Mouse (Mus musculus): Measurements from ENCODE around the gene Wfdc1. TPM values are rescaled to one million over a fixed set of nuclear protein-coding genes. Genes with fewer than 3 reads are reported as not detected.

The Wfdc1 gene
- polyA plus RNA-seq, 1 experiment from 2014 or later: 0.36 TPM

DNA sequence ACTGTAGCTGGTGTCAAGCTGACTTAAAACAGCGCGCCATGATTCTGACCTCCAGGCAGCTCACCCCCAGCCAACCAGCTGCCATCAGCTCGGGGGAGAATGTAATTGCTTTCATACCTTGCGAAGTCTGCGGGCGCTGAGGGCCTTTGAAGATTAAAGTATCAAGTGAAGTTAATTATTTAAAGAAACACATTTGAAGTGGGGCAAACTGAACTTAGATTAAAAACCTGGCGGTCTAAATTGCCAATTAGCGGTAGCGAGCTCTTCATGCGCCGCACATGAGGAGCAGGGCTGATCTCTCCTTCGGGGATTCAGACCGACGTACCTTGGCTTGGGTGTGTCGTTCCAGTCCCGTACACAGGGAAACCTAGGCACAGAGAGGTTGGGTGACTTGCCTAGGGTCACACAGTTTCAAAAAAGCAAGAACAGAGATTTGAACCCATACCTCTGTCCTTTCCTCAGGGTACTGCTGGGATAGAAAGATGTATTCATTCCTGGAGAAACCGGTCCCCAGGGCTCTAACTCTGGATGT, 21.7 kb upstream of the Wfdc1 start:
- no peak for DNase-seq (ENCODE audit: low spot score)
- Histone ChIP-seq H3K9ac (ENCODE audit: low read depth, low read length) (no peak overlapping the region), H3K4me1 (replicated peaks; ENCODE audit: control insufficient read depth, insufficient read depth, low read length) (no peaks in the 10 kb centered on the region), H3K36me3 (ENCODE audit: control insufficient read depth, insufficient read depth, low read length) (no peaks in the 10 kb centered on the region; the same call in 1 of the 2 replicates), H3K9me3 (ENCODE audit: control insufficient read depth, low read length) (no peaks in the 10 kb centered on the region), H3K4me3 (ENCODE audit: low read depth, low read length) (no peak overlapping the region), H3K4me2 (no peak overlapping the region), H3K27me3 (replicated peaks; ENCODE audit: control insufficient read depth, insufficient read depth, low read length) (no peaks in the 10 kb centered on the region), H3K27ac (ENCODE audit: low read depth, low read length) (no peak overlapping the region)
- 83% methylated on average over 17 of the region's 17 CpGs for WGBS
- ATAC-seq (replicated peaks; ENCODE audit: low FRiP score): no peak

- DNase-seq (ENCODE audit: low spot score) (no peak), ATAC-seq (replicated peaks; ENCODE audit: low FRiP score) (no peak)
- 73% methylated on average over 18 of the region's 18 CpGs for WGBS
- H3K4me1 ChIP-seq (replicated peaks; ENCODE audit: control insufficient read depth, insufficient read depth, low read length): no peaks in the 10 kb centered on the region
- H3K4me3 ChIP-seq (ENCODE audit: low read depth, low read length): no peak overlapping the region
- H3K9me3 ChIP-seq (ENCODE audit: control insufficient read depth, low read length): no peaks in the 10 kb centered on the region
- H3K4me2 ChIP-seq: no peak overlapping the region
- no peaks in the 10 kb centered on the region; the same call in 1 of the 2 replicates for H3K36me3 ChIP-seq (ENCODE audit: control insufficient read depth, insufficient read depth, low read length)
- no peak overlapping the region for H3K27ac ChIP-seq (ENCODE audit: low read depth, low read length)
- no peaks in the 10 kb centered on the region for H3K27me3 ChIP-seq (replicated peaks; ENCODE audit: control insufficient read depth, insufficient read depth, low read length)
- H3K9ac ChIP-seq (ENCODE audit: low read depth, low read length): no peak overlapping the region
Observed at GRCm38 (mm10) chr8:119644981-119645597, 21.1 kb upstream of the Wfdc1 start.

GRCm38 (mm10) chr8:119646197-119646596, 20.0 kb upstream of the Wfdc1 start:
- Histone ChIP-seq H3K27ac (ENCODE audit: low read depth, low read length) (no peak overlapping the region), H3K36me3 (ENCODE audit: control insufficient read depth, insufficient read depth, low read length) (no peaks in the 10 kb centered on the region; the same call in 1 of the 2 replicates), H3K9ac (ENCODE audit: low read depth, low read length) (no peak overlapping the region), H3K9me3 (ENCODE audit: control insufficient read depth, low read length) (no peaks in the 10 kb centered on the region), H3K4me1 (replicated peaks; ENCODE audit: control insufficient read depth, insufficient read depth, low read length) (no peaks in the 10 kb centered on the region), H3K4me2 (no peak overlapping the region), H3K27me3 (replicated peaks; ENCODE audit: control insufficient read depth, insufficient read depth, low read length) (no peaks in the 10 kb centered on the region), H3K4me3 (ENCODE audit: low read depth, low read length) (no peak overlapping the region)
- no peak for ATAC-seq (replicated peaks; ENCODE audit: low FRiP score)
- DNase-seq (ENCODE audit: low spot score): no peak
- WGBS: 64% methylated on average over 3 of the region's 3 CpGs

DNA sequence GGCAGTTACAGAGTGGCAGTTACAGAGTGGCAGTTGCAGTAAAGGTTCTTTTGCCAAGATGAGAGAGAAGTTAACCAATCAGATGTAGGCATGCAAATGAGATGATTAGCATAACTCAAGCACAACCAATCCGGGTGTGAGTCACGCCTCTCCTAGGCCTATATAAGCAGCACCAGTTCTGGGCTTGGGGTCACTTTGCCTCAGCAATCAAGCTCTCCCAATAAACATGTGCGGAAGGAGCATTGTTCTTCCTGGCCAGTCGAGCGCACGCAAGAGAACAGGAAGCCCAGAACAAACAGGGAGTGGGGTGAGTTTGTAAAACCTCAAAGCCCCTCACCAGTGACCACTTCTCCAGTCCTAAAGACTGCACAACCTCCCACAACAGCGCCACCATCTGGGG, 19.3 kb upstream of the Wfdc1 start:
- Histone ChIP-seq H3K9ac (ENCODE audit: low read depth, low read length) (no peak overlapping the region), H3K4me2 (no peak overlapping the region), H3K36me3 (ENCODE audit: control insufficient read depth, insufficient read depth, low read length) (no peaks in the 10 kb centered on the region; the same call in 1 of the 2 replicates), H3K4me1 (replicated peaks; ENCODE audit: control insufficient read depth, insufficient read depth, low read length) (no peaks in the 10 kb centered on the region), H3K27ac (ENCODE audit: low read depth, low read length) (no peak overlapping the region), H3K4me3 (ENCODE audit: low read depth, low read length) (no peak overlapping the region), H3K27me3 (replicated peaks; ENCODE audit: control insufficient read depth, insufficient read depth, low read length) (no peaks in the 10 kb centered on the region), H3K9me3 (ENCODE audit: control insufficient read depth, low read length) (no peaks in the 10 kb centered on the region)
- DNase-seq (ENCODE audit: low spot score): no peak
- ATAC-seq (replicated peaks; ENCODE audit: low FRiP score): no peak
- 78% methylated on average over 7 of the region's 7 CpGs for WGBS

DNA sequence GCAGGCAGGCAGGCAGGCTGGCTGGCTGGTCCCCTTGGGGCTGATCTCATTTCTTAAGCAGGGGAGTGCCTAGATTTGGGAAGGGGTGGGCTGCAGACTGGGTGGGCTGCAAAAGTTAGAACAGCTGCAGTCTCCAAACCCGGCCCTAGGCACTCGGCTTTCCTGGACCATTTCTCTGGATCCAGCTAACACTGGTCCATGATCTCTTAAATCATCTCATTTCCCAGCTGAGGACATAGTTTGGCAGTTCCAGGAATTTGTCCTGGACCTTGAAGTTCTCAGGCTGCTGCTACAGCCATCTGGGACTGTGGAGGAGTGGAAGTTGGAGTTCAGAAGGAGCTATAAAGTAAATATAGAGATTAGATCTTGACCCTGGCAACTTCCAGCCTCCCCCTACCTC, 14.8 kb upstream of the Wfdc1 start:
- DNase-seq (ENCODE audit: low spot score) (no peak), ATAC-seq (replicated peaks; ENCODE audit: low FRiP score) (no peak)
- Histone ChIP-seq H3K4me1 (replicated peaks; ENCODE audit: control insufficient read depth, insufficient read depth, low read length) (no peaks in the 10 kb centered on the region; the same call in 1 of the 2 replicates), H3K36me3 (ENCODE audit: control insufficient read depth, insufficient read depth, low read length) (no peaks in the 10 kb centered on the region), H3K9ac (ENCODE audit: low read depth, low read length) (no peak overlapping the region), H3K27me3 (replicated peaks; ENCODE audit: control insufficient read depth, insufficient read depth, low read length) (no peaks in the 10 kb centered on the region), H3K27ac (ENCODE audit: low read depth, low read length) (no peak overlapping the region), H3K9me3 (ENCODE audit: control insufficient read depth, low read length) (no peaks in the 10 kb centered on the region), H3K4me3 (ENCODE audit: low read depth, low read length) (no peak overlapping the region), H3K4me2 (no peak overlapping the region)
- WGBS: 61% methylated on average over 2 of the region's 2 CpGs

DNA sequence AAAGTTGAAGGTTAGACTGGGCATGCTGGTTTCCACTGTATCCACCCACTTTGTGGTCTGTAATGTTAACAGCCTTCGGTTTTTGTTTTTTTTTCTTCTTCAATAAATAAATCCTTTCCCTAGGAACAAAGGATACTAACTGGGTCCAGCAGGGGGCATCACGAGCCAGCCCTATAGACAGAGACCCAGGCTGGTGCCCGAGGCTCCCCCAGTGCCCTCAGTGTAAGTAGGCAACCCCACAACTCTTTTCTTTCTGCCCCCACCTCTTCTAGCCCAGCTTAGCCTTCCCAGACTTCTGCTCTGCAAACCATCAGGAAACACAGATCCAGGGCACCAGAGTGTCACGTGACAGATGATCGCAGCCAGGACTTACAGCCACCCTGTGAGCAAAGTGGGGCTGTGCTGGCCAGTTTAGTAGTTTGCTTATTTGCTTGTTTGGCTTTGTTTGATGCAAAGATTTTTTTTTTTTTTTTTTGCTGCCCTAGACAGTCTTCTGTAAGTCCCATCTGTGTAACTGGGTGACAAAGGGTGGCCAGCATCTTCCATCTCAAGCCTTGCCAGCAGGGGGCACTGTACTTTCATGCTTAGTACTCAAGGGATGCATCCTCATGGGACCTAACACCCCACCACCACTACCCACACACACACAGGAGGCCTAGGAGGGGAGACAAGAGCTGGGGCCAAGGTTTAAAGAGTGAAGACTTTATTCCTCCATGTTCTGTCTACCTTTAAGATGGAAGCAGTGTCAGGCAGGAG, 9.3 kb upstream of the Wfdc1 start:
- Histone ChIP-seq H3K4me2 (no peak overlapping the region), H3K27me3 (replicated peaks; ENCODE audit: control insufficient read depth, insufficient read depth, low read length) (no peaks in the 10 kb centered on the region), H3K27ac (ENCODE audit: low read depth, low read length) (no peak overlapping the region), H3K4me3 (ENCODE audit: low read depth, low read length) (no peak overlapping the region), H3K36me3 (ENCODE audit: control insufficient read depth, insufficient read depth, low read length) (no peaks in the 10 kb centered on the region), H3K9me3 (ENCODE audit: control insufficient read depth, low read length) (no peaks in the 10 kb centered on the region), H3K4me1 (replicated peaks; ENCODE audit: control insufficient read depth, insufficient read depth, low read length) (peaks cover 10% of the 10 kb centered on the region), H3K9ac (ENCODE audit: low read depth, low read length) (no peak overlapping the region)
- DNase-seq (ENCODE audit: low spot score) (no peak), ATAC-seq (replicated peaks; ENCODE audit: low FRiP score) (no peak)
- 57% methylated on average over 5 of the region's 5 CpGs for WGBS

DNA sequence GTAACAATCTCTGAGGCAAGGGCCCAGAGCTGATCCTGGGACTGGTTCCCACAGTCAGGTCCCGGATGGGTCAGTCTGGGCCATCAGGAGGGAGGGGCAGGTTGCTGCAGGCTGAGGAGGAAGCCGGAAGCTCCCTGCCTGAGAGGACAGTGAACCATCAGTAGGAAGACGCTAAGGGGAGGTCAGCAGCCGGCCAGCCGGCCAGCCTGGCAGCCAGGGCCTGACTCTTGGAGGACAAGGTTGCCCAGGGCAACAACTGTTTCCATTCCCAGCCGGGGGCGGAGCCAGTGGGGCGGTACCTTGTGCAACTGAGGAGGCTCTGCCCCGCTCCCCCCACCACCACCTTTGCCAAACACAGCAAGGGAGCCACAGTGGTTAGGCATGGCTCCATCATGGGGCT, 5.1 kb upstream of the Wfdc1 start:
- Histone ChIP-seq H3K36me3 (ENCODE audit: control insufficient read depth, insufficient read depth, low read length) (no peaks in the 10 kb centered on the region), H3K27ac (ENCODE audit: low read depth, low read length) (no peak overlapping the region), H3K4me3 (ENCODE audit: low read depth, low read length) (no peak overlapping the region), H3K27me3 (replicated peaks; ENCODE audit: control insufficient read depth, insufficient read depth, low read length) (no peaks in the 10 kb centered on the region; the same call in 1 of the 2 replicates), H3K4me2 (no peak overlapping the region), H3K9ac (ENCODE audit: low read depth, low read length) (no peak overlapping the region), H3K4me1 (replicated peaks; ENCODE audit: control insufficient read depth, insufficient read depth, low read length) (peaks cover 10% of the 10 kb centered on the region), H3K9me3 (ENCODE audit: control insufficient read depth, low read length) (no peaks in the 10 kb centered on the region)
- 25% methylated on average over 9 of the region's 9 CpGs for WGBS
- ATAC-seq (replicated peaks; ENCODE audit: low FRiP score): peak; percentile 54
- no peak for DNase-seq (ENCODE audit: low spot score)

- H3K27ac ChIP-seq (ENCODE audit: low read depth, low read length): no peak overlapping the region
- no peaks in the 10 kb centered on the region for H3K36me3 ChIP-seq (ENCODE audit: control insufficient read depth, insufficient read depth, low read length)
- WGBS: 69% methylated on average over 6 of the region's 6 CpGs
- H3K4me2 ChIP-seq: no peak overlapping the region
- ATAC-seq (replicated peaks; ENCODE audit: low FRiP score) (no peak), DNase-seq (ENCODE audit: low spot score) (no peak)
- H3K9me3 ChIP-seq (ENCODE audit: control insufficient read depth, low read length): no peaks in the 10 kb centered on the region
- no peak overlapping the region for H3K4me3 ChIP-seq (ENCODE audit: low read depth, low read length)
- peaks cover 10% of the 10 kb centered on the region for H3K4me1 ChIP-seq (replicated peaks; ENCODE audit: control insufficient read depth, insufficient read depth, low read length)
- no peak overlapping the region for H3K9ac ChIP-seq (ENCODE audit: low read depth, low read length)
- no peaks in the 10 kb centered on the region; the same call in none of the 2 replicates for H3K27me3 ChIP-seq (replicated peaks; ENCODE audit: control insufficient read depth, insufficient read depth, low read length)
Observed at GRCm38 (mm10) chr8:119661892-119662291, 4.3 kb upstream of the Wfdc1 start.

Measured in liver, embryonic 11.5 days (tissue).